Mouse (Mus musculus) gastrocnemius, postnatal 14 days (tissue): ENCODE measurements around the gene Gm42421. TPM values are rescaled to one million over a fixed set of nuclear protein-coding genes. Genes with fewer than 3 reads are reported as not detected.

Experiments
- DNase-seq: peaks from one replicate; pipeline ENCODE4 v3.0.0; 2021; ENCODE audit warnings: mixed read lengths
- intact Hi-C: fragments of 180-260 bp; cut with DNase I; formaldehyde crosslinking; loops from one replicate; pipeline ENCODE4 v1.15.1; 2025; ENCODE audit warnings: low total_unique reads
- long read RNA-seq, 2 experiments: library from polyadenylated mRNA; stranded (forward); transcript quantifications; one replicate each; pipeline ENCODE4 v2.0.0; 2021
- total RNA-seq, 2 experiments: library from RNA; stranded (reverse); gene quantifications; 2 replicates each; pipeline ENCODE4 v1.2.3; 2021

The Gm42421 gene
- total RNA-seq = not detected
- long read RNA-seq, experiment 1 = 0 reads
- long read RNA-seq, experiment 2 = 0 reads

GRCm38 (mm10) chr5:143927875-143928274, at the start of gene Gm42421:
Gm42421 (plus strand) TSS chr5:143928175.
- intact Hi-C loops = no loop called here

GRCm38 (mm10) chr5:143885274-143885673, 42.7 kb upstream of the Gm42421 start:
- no peak for DNase-seq
- intact Hi-C loops = no loop called here

More at GRCm38 (mm10) chr5:143927875-143928274, at the start of gene Gm42421:
- no peak for DNase-seq

DNA sequence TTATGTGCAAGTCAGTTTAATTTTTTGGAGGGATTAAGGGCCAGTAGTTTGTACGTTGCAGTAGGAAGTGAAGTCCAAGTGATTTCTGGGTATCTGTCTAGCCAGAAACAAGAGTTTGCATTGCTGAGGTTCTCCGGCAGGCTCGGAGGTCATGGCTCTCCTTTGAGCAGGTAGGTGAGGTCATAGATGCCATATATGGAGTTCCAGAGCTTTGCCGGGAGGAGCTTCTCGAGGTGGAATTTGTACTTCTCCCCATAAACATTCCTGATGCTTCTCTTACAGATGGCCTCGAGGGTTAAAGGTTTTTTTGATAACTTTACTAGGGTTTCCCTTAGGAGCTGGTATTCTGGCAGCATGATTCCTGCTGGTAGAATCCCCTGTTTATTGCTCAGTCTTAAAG, 37.2 kb upstream of the Gm42421 start:
- no peak for DNase-seq
- intact Hi-C loops = no loop called here

- no peak for DNase-seq
- intact Hi-C loops = no loop called here
Observed at GRCm38 (mm10) chr5:143892255-143892886, 35.6 kb upstream of the Gm42421 start.

DNA sequence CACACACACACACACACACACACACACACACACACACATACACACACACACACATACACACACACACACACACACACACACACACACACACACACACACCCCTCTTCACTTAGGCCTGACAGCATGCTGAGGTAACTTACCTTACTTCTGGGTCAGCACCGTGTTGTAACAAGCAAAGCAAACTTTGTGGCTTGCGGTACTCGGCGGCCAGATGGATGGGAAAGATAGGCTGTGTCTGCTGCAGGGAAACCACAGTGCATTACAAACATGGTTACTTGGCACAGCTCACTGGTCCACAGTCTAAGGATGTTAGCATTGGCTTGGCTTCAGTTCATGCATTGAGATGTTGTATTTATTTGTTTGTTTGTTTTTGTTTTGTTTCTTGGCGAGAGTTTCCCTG, 34.6 kb upstream of the Gm42421 start:
- no peak for DNase-seq
- intact Hi-C loops = no loop called here

DNA sequence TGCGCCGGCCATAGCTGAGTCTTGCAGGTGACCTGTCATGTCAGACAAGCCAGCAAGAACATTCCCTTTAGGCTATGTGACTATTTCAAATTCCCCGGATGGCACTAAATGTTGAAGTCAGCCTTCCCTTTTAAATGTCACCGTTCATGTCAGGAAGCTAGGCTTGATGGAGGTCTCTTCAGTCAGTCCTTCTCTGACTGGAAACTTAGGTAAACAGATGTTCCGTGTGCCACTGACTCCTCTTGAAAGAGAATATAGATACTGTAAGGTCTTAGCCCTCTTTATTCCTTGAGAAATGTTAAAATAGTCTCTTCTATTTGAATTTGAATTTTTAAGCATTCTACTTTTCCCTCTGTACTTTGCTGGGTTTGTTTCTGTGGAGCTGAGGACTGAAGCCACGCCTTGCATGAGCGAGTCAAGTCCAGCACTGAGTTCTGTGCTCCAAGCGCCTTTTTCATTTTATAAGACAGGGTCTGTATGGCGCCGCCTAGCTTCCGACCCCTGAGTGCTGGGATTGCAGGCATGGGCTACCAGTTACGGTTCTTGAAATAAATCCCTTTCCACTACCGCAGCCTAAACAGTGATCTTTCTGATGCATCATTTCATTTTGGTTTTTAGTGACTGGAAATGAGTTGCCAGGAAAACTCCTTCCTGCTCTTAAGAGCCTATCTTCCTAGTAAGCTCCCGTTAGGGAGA, 30.2 kb upstream of the Gm42421 start, which contains the start of gene Ankrd61:
Ankrd61 (minus strand) TSS at position 51 of the 696 bp plus-strand sequence.
- no peak for DNase-seq
- intact Hi-C loops = no loop called here

DNA sequence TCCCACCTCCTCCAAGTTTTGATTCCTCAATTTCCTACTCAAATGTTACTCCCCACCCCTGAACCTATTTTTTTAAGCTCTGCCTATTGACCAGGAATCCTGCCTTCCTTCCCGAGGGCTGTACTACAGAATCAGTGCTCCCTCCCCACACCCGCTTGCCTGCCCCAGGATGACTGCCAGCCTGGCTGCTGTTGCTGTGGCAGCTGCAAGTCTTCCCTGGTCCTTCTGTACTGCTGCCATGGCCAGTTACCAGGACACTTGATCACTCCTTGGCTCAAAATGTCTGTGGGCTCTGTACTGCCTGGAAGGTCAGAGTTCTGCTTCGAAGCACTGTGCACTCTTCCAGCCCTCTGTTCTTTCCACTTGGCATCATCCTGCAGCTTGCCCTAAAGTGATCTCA, 25.9 kb upstream of the Gm42421 start:
- intact Hi-C loops = no loop called here

DNA sequence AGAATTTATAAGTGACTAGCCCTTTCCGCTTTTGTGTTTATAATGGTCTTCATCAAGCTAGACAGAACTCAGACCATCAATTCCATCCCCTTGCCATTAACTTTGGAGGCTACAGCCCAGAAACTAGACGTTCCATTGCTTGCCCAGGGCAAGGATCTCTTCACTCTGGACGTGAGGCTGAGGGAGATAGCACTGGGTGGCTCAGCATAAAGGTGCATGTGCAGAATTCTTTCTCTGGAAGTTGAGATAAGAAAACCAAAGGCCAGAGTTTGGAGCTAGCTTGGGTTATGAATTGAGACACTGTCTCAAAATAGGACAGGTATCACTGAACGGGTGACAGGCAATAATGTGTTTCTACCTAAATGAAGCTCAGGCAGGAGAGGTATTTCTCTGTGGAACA, 24.2 kb upstream of the Gm42421 start:
- intact Hi-C loops = no loop called here
- no peak for DNase-seq

More for the DNA sequence above, 25.9 kb upstream of the Gm42421 start:
- peak; percentile 87 for DNase-seq

- intact Hi-C loops = no loop called here
- no peak for DNase-seq
Observed at GRCm38 (mm10) chr5:143906429-143906828, 21.5 kb upstream of the Gm42421 start.

GRCm38 (mm10) chr5:143908926-143909325, 19.0 kb upstream of the Gm42421 start:
- intact Hi-C loops = no loop called here
- no peak for DNase-seq

DNA sequence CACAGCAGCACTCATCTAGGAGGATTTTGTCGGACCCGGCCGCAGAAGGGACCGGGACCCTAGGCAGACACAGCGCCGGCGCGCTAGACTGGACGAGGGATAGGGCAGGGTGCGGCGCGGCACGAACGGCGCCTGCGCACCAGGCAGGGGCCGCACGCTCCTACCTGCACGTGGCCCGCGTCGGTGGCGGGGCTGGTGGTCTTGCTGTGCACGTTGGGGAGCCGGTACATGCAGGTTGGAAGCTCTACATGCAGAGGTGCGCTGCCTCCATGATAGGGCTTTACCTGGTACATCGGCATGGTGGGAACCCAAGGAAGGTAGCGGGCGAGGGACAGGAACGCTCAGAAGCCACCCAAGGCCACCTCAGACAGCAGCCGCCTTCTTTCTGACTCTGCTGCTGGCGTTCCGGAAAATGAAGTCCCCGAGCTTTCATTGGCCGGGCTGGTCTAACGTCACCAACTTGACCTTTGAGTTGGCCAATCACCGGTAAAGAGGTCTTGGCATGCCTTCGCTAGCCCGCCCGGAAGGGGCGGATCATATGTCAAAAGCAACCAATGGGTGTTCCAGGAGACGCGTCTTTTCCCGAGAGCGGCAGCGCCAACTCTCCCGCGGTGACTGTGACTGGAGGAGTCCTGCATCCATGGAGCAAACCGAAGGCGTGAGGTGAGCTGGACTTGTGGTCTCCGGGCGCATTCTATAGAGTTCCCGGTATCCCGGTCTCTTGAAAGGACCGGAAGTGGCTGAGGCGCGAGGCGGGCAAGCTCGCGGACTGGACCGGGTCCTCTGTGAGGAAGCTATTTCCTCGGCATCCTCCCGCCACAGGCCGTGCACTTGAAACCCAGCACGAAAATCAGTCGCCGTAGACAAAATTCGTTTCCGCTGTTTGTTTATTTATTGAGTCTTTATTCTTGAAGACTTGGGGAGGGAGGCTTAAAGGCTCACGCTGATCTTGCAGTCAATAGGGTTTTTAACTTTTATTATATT, 18.3 kb upstream of the Gm42421 start, which contains the start of the genes Aimp2 and Pms2:
Aimp2 (minus strand) TSS at position 431 of the 984 bp plus-strand sequence.
Pms2 (plus strand) TSS at position 548 of the 984 bp plus-strand sequence.
- peak; percentile 93 for DNase-seq
- intact Hi-C loops = no loop called here

- intact Hi-C loops = no loop called here
- DNase-seq = no peak
Observed at GRCm38 (mm10) chr5:143916221-143916620, 11.8 kb upstream of the Gm42421 start.

- intact Hi-C loops = no loop called here
Observed at GRCm38 (mm10) chr5:143917418-143917817, 10.6 kb upstream of the Gm42421 start.

GRCm38 (mm10) chr5:143918120-143918519, 9.9 kb upstream of the Gm42421 start:
- intact Hi-C loops = no loop called here

More at GRCm38 (mm10) chr5:143917418-143917817, 10.6 kb upstream of the Gm42421 start:
- DNase-seq = peak; percentile 61

GRCm38 (mm10) chr5:143924781-143925452, 3.1 kb upstream of the Gm42421 start:
- intact Hi-C loops = loop anchor here (5.0 kb wide), 1 partner anchor 193 kb away; the partner anchor contains the start of gene Usp42
- DNase-seq = no peak

More at GRCm38 (mm10) chr5:143918120-143918519, 9.9 kb upstream of the Gm42421 start:
- DNase-seq = no peak

- DNase-seq = no peak
- intact Hi-C loops = no loop called here
Observed at GRCm38 (mm10) chr5:143929291-143929690, 1.3 kb downstream of the Gm42421 start.

DNA sequence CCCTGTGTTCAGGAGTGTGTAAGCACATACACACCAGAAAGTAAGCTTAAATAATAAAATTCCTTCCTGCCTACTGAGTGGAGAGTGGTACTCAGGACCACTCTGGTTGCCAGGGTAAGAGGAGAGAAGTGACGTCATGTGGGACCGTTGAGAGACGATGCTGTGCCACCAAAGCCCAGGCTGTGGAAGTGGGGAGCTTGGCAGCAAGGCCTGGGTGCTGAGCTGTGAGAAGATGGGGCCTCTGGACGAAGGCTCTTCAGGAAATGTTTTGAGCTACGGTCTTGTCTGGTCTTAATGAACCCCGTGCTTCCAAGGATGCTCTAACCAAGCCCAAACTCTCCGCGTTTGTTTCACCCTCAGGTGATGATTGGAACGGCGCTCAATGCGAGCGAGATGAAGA, 2.7 kb downstream of the Gm42421 start:
- intact Hi-C loops = no loop called here
- no peak for DNase-seq

DNA sequence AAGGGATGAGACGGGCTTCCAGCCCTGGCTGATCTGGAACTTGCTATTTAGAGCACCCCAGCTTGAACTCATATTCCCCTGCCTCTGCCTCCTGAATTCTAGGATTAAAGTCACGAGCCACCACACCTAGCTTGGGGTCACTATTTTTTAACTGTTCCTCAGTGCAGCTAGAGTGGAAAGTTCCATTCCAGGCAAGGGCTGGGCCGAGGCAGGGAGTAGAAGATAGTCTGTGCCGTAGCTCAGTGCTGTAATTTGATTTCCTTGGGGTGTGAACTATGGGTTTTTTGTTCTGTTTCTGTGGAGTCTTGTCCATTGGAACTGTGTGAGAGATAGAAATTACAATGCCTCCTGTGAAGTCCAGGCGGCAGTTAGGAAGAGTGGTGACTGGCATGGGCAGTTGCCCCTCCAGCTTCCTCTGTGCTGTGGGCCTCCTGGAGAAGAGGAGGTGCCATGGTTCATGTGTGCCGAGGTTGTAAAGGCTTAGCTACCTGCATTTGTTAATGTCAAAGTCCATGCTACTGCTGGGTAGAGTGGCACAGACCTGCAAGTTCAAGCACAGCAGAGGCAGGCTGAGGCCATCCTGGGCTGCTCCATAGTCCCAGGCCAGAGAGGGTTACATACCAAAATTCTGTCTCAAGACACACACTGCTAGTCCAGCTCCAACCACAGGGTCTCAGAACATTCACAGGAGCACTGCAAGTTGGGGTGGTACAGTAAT, 4.0 kb downstream of the Gm42421 start:
- intact Hi-C loops = no loop called here
- no peak for DNase-seq
